Mouse (Mus musculus) megakaryocyte, embryonic 14.5 days (primary cell): ENCODE results near the gene a.
"Not testable (repeated sequence)": the region's sequence is repeated elsewhere in the genome, so short reads cannot be mapped to it uniquely, and the experiment has no call there.

Source experiments
- FLI1 ChIP-seq: IDR thresholded peaks from 2 replicates; pipeline ENCODE4 v1.6.1; 2012; ENCODE audit warnings: low read length, inconsistent platforms, mixed read lengths
- GATA1 ChIP-seq: IDR thresholded peaks from 3 replicates; pipeline ENCODE4 v1.6.1; 2012; ENCODE audit warnings: mixed read lengths, low read length, inconsistent platforms, borderline replicate concordance

- TF ChIP-seq GATA1, FLI1: not testable (repeated sequence)
These were observed 178.7 kb downstream of the a start for GRCm38 (mm10) chr2:154969740-154970397.
